Mouse (Mus musculus): ENCODE measurements around the gene Tgm7. TPM values are rescaled to one million over a fixed set of nuclear protein-coding genes. Genes with fewer than 3 reads are reported as not detected.

Tgm7 gene
- polyA plus RNA-seq, 1 experiment, result not detected

DNA sequence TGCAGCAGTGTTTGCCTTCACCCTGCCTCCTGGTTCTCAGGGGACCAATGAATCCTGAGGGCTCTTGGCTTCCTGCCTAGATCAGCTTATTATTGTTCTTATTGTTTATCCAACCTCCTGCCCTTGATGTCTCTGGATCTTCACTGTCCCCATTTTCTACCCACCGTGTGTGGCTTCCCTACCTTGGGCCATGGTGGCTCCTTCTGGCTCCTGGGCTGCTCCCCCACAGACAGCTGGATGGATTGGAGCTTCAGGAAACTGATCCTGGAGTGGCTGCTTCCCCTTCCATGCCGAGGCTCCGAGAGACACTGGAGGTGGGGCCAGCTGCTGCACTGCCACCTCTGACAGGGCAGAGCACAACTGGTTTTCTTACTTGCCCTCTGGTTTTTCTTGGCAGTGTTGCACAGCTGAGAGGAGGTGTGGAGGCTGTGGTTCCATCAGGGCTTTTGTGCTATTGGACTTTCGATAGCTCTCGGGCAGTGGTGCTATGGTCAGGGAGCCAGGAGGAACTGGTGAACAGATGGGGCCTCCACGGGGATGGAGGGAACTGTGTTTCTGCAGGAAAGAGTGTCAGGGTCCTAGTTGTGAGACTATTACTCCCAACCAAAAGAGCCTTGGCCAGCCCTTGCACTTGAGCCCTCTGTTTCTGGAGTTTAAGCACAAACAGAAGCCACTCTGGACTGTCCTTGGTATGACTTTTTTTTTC is 24.0 kb downstream of the Tgm7 start, which contains the start of gene Tgm5:
Tgm5 (minus strand) TSS at position 362 of the 706 bp plus-strand sequence.
- H3K4me2 ChIP-seq (ENCODE audit: low read depth), result peak within 1 kb of the TSS; percentile 63
- H3K79me2 ChIP-seq (ENCODE audit: control insufficient read depth, insufficient read depth), result no peaks in the 10 kb centered on the region
- no peak for TF ChIP-seq CEBPB (IDR thresholded peaks at IDR 0.05; ENCODE audit: insufficient read depth, poor library complexity, severe bottlenecking)
- TF ChIP-seq USF1 (IDR thresholded peaks at IDR 0.05; ENCODE audit: low read depth), result no peak
- TF ChIP-seq POLR2AphosphoS2 (IDR thresholded peaks at IDR 0.05; ENCODE audit: insufficient read length, low read depth), result no peak
- no peak for TF ChIP-seq MYOG (IDR thresholded peaks at IDR 0.05; ENCODE audit: control insufficient read depth in 1 of 3, insufficient read depth in 1 of 3, insufficient read length in 2 of 3, low read depth in 2 of 3)
- no peak for TF ChIP-seq POLR2A (IDR thresholded peaks at IDR 0.05; ENCODE audit: insufficient read length, low read depth)
- TF ChIP-seq REST (IDR thresholded peaks at IDR 0.05; ENCODE audit: insufficient read depth, insufficient read length), result no peak
- TF ChIP-seq TCF12 (IDR thresholded peaks at IDR 0.05; ENCODE audit: insufficient read depth, poor library complexity, severe bottlenecking), result no peak
- no peak for TF ChIP-seq MAX (IDR thresholded peaks at IDR 0.05; ENCODE audit: low read depth)
- no peak for TF ChIP-seq E2F4 (IDR thresholded peaks at IDR 0.05; ENCODE audit: insufficient read depth)
- no peak for TF ChIP-seq MYOD1 (IDR thresholded peaks at IDR 0.05; ENCODE audit: control insufficient read depth in 1 of 3, insufficient read length in 2 of 3, low read depth in 2 of 3)
- no peak for TF ChIP-seq TCF3 (IDR thresholded peaks at IDR 0.05; ENCODE audit: insufficient read length, low read depth)
- TF ChIP-seq SRF (IDR thresholded peaks at IDR 0.05; ENCODE audit: control insufficient read depth, insufficient read length, low read depth), result no peak
- no peak within 1 kb of the TSS for H3ac ChIP-seq (ENCODE audit: control insufficient read depth, insufficient read length)
- H3K4me3 ChIP-seq, result no peak within 1 kb of the TSS
- H3K36me3 ChIP-seq (ENCODE audit: control insufficient read depth, insufficient read depth), result no peaks in the 10 kb centered on the region
- H3K27me3 ChIP-seq (ENCODE audit: control insufficient read depth, insufficient read depth, insufficient read length), result no peaks in the 10 kb centered on the region

DNA sequence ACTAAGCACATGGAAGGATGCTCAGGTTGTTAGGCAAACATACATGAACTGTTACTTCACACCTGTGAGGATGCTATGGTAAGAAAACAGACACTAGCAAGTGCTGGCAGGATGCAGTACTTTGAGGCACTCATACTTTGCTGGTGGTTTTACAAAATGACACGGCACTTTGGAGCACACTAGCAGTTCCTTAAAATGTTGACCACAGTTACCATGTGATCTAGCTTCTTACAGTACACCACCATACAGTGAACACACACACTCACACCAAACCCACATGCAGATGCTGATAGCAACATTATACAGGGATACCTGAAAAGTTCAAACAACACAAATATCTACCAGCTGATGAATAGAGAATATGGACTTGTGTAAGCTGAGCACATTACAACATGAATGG is 27.0 kb downstream of the Tgm7 start:
- H3K27me3 ChIP-seq (ENCODE audit: control insufficient read depth, insufficient read depth, insufficient read length), result peaks cover 7% of the 10 kb centered on the region
- no peak overlapping the region for H3ac ChIP-seq (ENCODE audit: control insufficient read depth, insufficient read length)
- no peak overlapping the region for H3K4me2 ChIP-seq (ENCODE audit: low read depth)
- H3K36me3 ChIP-seq (ENCODE audit: control insufficient read depth, insufficient read depth), result no peaks in the 10 kb centered on the region
- H3K79me2 ChIP-seq (ENCODE audit: control insufficient read depth, insufficient read depth), result no peaks in the 10 kb centered on the region
- TF ChIP-seq TCF12 (IDR thresholded peaks at IDR 0.05; ENCODE audit: insufficient read depth, poor library complexity, severe bottlenecking), result no peak
- TF ChIP-seq MYOG (IDR thresholded peaks at IDR 0.05; ENCODE audit: control insufficient read depth in 1 of 3, insufficient read depth in 1 of 3, insufficient read length in 2 of 3, low read depth in 2 of 3), result no peak
- TF ChIP-seq USF1 (IDR thresholded peaks at IDR 0.05; ENCODE audit: low read depth), result no peak
- no peak for TF ChIP-seq MAX (IDR thresholded peaks at IDR 0.05; ENCODE audit: low read depth)
- TF ChIP-seq CEBPB (IDR thresholded peaks at IDR 0.05; ENCODE audit: insufficient read depth, poor library complexity, severe bottlenecking), result no peak
- TF ChIP-seq TCF3 (IDR thresholded peaks at IDR 0.05; ENCODE audit: insufficient read length, low read depth), result no peak
- TF ChIP-seq POLR2A (IDR thresholded peaks at IDR 0.05; ENCODE audit: insufficient read length, low read depth), result no peak
- H3K4me3 ChIP-seq, result no peak overlapping the region

DNA sequence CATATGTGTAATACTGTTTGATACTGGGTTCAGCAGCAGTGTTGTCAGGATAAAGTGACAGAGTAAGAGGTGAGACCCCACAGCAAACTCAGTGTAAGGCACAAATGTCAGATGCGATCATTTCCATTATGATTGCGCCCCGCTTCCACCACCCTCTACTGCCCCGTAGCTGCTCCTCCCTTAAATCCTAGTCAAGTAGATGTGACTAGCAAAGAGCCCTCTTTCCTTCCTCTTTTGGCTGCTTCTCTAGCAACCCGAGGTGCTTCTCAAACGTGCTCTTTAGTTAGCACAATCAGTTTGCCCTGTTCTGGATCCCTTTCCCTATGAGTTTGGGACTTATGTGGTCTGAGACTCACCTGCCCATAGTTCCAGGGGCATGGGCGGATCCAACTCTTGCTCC is 34.8 kb downstream of the Tgm7 start:
- Histone ChIP-seq H3K79me2 (ENCODE audit: control insufficient read depth, insufficient read depth) (no peaks in the 10 kb centered on the region), H3K4me3 (no peak overlapping the region), H3K36me3 (ENCODE audit: control insufficient read depth, insufficient read depth) (no peaks in the 10 kb centered on the region), H3K4me2 (ENCODE audit: low read depth) (no peak overlapping the region), H3K27me3 (ENCODE audit: control insufficient read depth, insufficient read depth, insufficient read length) (peaks cover 7% of the 10 kb centered on the region), H3ac (ENCODE audit: control insufficient read depth, insufficient read length) (no peak overlapping the region)
- no peak for TF ChIP-seq SRF (IDR thresholded peaks at IDR 0.05; ENCODE audit: control insufficient read depth, insufficient read length, low read depth)
- TF ChIP-seq MAX (IDR thresholded peaks at IDR 0.05; ENCODE audit: low read depth), result no peak
- no peak for TF ChIP-seq CEBPB (IDR thresholded peaks at IDR 0.05; ENCODE audit: insufficient read depth, poor library complexity, severe bottlenecking)
- no peak for TF ChIP-seq TCF3 (IDR thresholded peaks at IDR 0.05; ENCODE audit: insufficient read length, low read depth)
- no peak for TF ChIP-seq TCF12 (IDR thresholded peaks at IDR 0.05; ENCODE audit: insufficient read depth, poor library complexity, severe bottlenecking)
- no peak for TF ChIP-seq E2F4 (IDR thresholded peaks at IDR 0.05; ENCODE audit: insufficient read depth)
- no peak for TF ChIP-seq POLR2A (IDR thresholded peaks at IDR 0.05; ENCODE audit: insufficient read length, low read depth)
- TF ChIP-seq MYOD1 (IDR thresholded peaks at IDR 0.05; ENCODE audit: control insufficient read depth in 1 of 3, insufficient read length in 2 of 3, low read depth in 2 of 3), result no peak
- TF ChIP-seq POLR2AphosphoS2 (IDR thresholded peaks at IDR 0.05; ENCODE audit: insufficient read length, low read depth), result no peak
- TF ChIP-seq USF1 (IDR thresholded peaks at IDR 0.05; ENCODE audit: low read depth), result no peak
- TF ChIP-seq MYOG (IDR thresholded peaks at IDR 0.05; ENCODE audit: control insufficient read depth in 1 of 3, insufficient read depth in 1 of 3, insufficient read length in 2 of 3, low read depth in 2 of 3), result no peak
- no peak for TF ChIP-seq REST (IDR thresholded peaks at IDR 0.05; ENCODE audit: insufficient read depth, insufficient read length)

DNA sequence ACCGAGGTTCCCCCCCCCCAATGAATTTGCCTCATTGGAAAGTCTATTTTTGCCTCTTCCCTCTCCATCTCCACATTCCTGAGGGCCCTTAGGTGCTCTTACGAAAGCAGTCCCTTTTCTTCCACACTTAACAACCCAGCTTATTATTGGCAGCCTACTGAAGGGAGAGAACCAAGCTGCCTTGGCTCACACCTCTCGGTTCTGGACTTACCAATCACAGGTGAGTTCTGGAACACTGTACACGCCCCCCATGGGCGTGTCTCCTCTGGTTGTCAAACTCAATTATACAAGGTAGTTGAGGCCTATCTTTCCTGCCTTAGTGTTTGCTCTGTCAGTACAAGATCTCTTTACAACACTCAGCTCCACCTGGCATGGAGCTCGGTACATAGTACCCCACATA is 37.7 kb downstream of the Tgm7 start:
- Histone ChIP-seq H3K36me3 (ENCODE audit: control insufficient read depth, insufficient read depth) (no peaks in the 10 kb centered on the region), H3K4me3 (no peak overlapping the region), H3K79me2 (ENCODE audit: control insufficient read depth, insufficient read depth) (no peaks in the 10 kb centered on the region), H3K27me3 (ENCODE audit: control insufficient read depth, insufficient read depth, insufficient read length) (no peaks in the 10 kb centered on the region), H3K4me2 (ENCODE audit: low read depth) (no peak overlapping the region), H3ac (ENCODE audit: control insufficient read depth, insufficient read length) (no peak overlapping the region)
- TF ChIP-seq REST (IDR thresholded peaks at IDR 0.05; ENCODE audit: insufficient read depth, insufficient read length) (no peak), POLR2A (IDR thresholded peaks at IDR 0.05; ENCODE audit: insufficient read length, low read depth) (no peak), E2F4 (IDR thresholded peaks at IDR 0.05; ENCODE audit: insufficient read depth) (no peak), SRF (IDR thresholded peaks at IDR 0.05; ENCODE audit: control insufficient read depth, insufficient read length, low read depth) (no peak), TCF12 (IDR thresholded peaks at IDR 0.05; ENCODE audit: insufficient read depth, poor library complexity, severe bottlenecking) (no peak), POLR2AphosphoS2 (IDR thresholded peaks at IDR 0.05; ENCODE audit: insufficient read length, low read depth) (no peak), TCF3 (IDR thresholded peaks at IDR 0.05; ENCODE audit: insufficient read length, low read depth) (no peak), MAX (IDR thresholded peaks at IDR 0.05; ENCODE audit: low read depth) (no peak), USF1 (IDR thresholded peaks at IDR 0.05; ENCODE audit: low read depth) (no peak), MYOD1 (IDR thresholded peaks at IDR 0.05; ENCODE audit: control insufficient read depth in 1 of 3, insufficient read length in 2 of 3, low read depth in 2 of 3) (no peak)

All from myocyte (in vitro differentiated cells).